Mouse (Mus musculus) urinary bladder, adult 18-20 months (tissue): Measurements from ENCODE around the gene Hif1an.
A peak's percentile ranks its signal among the peaks of the same experiment; 100 is the strongest.

Experiments
- DNase-seq, 2 experiments: peaks; one replicate each; pipeline ENCODE4 v3.0.0; 2022; ENCODE audit warnings: low spot score in 2 of 2, mixed read lengths in 2 of 2

Gene Hif1an

GRCm38 (mm10) chr19:44564006-44564405 is 1.4 kb downstream of the Hif1an start:
- DNase-seq: no peak

DNA sequence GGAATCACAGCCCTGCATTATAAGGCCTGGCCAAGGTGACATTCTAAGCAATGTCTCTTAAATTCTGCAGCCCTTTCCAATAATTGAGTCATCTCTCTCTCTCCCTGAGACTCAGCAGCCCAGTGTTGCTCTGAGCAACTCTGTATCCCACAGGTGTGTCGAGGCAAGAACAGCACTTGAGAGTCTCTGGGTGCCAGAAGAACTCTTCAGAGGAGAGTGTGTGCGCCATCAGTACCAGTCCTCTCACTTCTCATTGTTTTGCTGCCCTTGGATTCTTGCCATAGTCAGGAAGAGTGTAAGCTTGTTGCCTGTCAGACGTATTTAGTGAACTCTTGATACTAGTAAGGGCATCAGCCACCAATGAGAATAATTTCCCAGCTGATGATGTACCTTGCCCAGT is 5.1 kb downstream of the Hif1an start:
- no peak for DNase-seq

DNA sequence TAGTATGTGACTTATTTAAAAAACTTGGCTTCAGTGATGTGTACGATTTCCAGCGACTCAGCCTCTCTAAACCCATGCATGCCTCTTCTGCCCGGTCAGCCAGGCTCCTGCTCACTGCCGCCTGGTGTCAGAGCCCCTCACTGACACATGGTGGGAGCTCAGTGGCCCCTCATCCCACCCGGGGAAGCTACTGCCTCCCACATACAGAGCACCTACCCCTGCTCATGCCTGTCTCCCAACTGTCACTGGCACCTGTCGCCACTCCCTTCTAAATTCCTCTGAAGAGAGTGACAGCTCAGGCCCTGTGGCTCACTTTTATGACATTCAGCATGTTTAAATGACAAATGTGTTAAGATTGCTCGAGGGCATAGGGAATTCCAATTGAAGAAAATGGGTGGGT is 13.6 kb downstream of the Hif1an start:
- no peak for DNase-seq

DNA sequence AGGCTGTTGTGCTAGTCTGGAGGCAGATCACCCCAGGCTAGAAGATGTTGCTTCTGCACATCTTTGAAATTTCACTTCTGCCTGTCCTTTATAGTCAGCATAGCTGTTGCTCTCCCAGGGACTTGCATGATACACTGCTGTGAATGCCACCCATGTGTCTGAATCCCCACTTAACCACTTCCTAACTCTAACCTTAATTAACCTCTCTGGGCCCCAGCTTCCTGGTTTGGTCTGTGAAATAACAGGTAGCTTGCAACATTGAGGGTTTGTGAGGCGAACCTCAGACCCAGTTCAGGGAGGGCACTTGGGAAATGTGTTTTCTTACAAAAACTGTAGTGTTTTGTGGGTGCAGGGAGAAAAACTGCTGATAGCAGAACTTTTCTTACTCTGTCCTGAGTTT is 15.4 kb downstream of the Hif1an start:
- no peak for DNase-seq

- DNase-seq: no peak
These were observed 19.5 kb downstream of the Hif1an start for GRCm38 (mm10) chr19:44582103-44582502.

- peak; percentile 77 to 90 for DNase-seq
These were observed 20.1 kb downstream of the Hif1an start for GRCm38 (mm10) chr19:44582638-44583309.

- no peak for DNase-seq
These were observed 25.4 kb downstream of the Hif1an start for GRCm38 (mm10) chr19:44588036-44588435.

DNA sequence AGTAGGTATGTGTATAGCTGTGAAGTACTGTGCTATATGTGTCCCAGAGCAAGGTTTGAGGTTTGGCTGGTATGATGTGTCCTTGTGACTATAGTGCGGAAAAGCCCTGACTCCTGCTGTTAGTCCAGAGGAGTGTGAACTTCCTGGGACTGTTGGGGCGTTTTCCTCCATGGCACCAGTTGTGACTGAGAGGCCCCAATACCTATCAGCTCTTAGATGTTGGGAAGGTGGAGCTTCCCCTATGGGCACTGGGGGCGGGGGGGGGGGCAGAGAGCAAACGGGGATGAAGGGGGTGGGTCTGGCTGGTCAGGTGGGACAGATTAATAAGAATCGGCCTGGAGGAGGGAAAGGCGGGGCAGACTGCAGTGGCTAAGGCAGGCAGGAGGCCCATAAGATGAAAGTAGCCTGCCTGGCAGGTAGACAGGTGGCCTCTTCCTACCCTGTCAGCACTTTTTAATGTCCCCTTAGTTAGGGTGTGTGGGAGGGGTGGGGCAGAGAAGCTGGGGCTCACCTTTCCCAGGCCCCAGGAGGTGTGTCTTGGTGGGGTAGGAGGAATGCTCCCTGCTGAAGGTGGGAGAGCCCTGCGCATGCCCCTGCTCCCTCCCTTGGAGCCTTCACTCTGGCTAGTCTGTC is 27.1 kb downstream of the Hif1an start:
- DNase-seq: no peak

- no peak for DNase-seq
These were observed 28.3 kb downstream of the Hif1an start for GRCm38 (mm10) chr19:44590992-44591391.

DNA sequence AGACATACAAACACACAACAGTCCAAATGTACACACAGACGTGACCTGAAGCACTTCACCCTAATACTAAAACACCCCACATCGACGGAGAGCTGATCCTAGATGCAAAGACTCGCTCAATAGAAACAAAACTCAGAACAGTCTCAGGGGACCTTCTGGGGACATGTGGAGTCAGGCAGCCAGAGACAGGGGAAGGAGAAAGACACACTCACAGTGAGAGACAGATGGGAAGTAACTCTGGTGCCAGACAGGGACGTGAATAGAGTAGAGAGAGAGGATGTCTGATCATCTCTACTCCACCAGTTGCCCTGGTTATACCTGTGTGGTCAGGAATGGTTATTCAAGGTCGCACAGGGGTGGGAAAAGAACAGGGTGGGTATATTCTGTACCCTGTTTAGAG is 29.0 kb downstream of the Hif1an start:
- DNase-seq: no peak

GRCm38 (mm10) chr19:44594180-44594579 is 31.5 kb downstream of the Hif1an start:
- DNase-seq: no peak

DNA sequence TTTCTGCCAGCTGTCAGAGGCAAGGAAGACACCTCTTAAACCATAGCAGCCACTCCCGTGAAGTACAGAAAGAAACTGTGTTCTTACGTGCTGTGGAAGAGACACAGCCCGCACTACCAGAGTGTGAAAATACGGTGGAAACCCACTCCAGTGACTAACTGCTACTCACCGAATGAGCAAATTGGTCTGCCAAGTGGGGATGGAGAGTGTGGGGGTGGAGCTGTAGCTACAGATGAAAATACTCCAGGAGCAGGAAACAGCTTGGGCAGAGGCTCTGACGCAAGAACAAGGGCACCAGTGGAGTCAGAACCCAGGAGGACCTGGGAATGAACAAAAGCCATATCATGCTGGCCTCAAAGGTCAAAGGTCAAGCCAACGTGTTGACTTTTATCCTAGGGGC is 55.5 kb downstream of the Hif1an start:
- no peak for DNase-seq
